Mouse (Mus musculus): ENCODE data around the gene Rgs6.

Rgs6 gene

DNA sequence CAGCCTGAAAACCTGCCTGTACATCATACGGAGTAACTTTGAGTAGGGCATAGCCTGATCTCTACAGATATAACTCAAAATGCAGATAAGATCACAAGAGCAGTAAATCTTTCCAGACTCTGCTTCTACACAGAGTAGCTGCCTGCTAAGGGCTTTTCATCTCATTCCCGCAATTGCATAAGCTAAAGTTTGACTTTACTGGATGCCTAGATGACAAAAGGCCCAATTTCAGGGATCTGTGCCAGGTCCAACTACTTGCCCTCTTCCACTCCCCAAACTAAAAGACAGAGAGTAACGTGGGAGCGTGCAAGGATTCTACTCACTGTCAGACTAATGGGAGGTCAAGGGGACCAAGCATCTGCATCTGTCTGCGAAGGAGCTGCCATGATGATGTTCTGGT is 292.6 kb downstream of the Rgs6 start:
- DNase-seq (ENCODE audit: low read depth), result no peak

- DNase-seq (ENCODE audit: low read depth), result no peak
Observed at GRCm38 (mm10) chr12:82883079-82883478, 295.0 kb downstream of the Rgs6 start.

DNA sequence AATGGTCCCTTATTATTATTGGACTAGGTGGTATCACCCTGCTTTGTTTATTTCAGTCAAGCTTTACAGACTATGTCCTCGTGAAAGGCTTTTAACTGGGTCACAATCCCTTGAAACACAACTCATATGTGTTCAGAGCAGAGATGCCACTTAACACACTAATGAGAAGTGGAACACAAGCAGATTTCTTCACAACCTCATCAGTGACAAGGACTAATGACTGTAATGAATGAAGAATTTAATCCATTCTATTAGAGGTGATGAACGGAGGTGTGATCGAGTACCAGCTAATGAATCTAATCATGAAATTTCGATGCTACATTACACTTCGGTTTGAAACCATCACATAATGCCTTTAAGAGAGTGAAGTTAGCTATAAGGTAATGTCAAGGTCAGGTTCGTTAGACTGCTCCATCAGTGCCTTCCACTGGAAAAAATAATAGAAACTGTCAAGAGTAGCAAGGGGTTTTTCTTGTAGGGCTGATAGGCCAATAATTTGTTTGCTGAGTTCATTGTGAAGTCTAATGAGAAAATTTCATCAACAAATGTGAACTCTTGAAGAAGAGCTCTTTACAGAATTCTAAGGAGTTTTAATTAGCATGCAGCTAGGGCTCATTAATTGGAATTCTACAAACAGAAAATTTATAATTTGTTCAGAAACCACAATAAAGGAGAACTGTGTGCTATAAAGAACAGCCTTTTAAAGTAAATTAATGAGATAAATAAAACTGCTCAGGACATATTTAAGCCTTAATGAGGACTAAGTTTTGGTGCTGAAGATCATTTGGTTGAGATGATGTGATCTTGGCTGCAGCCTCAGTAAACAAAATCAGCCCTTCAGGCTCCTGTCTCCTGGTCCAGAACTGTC is 307.1 kb downstream of the Rgs6 start:
- no peak for DNase-seq (ENCODE audit: low read depth)

GRCm38 (mm10) chr12:82905773-82906172 is 317.7 kb downstream of the Rgs6 start:
- DNase-seq (ENCODE audit: low read depth), result no peak

DNA sequence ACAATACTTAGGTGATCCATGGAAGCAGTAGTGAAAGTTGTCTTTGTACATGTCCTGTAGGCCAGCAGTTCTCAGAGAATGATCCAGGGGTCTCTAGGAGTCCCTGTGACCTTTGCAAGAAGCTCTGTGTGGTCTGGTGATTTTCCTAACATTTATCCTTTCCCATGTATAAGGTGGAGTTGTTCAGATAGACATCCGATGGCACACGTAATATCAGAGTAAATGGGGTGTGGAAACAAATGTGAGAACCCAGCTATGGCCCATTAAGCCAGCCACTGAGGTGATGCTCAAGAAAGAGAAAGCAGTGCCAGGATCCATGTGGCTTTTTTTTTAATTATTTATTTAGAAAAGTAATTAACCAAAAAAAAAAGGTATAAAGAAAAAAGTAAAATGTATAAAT is 322.8 kb downstream of the Rgs6 start:
- no peak for DNase-seq (ENCODE audit: low read depth)

DNA sequence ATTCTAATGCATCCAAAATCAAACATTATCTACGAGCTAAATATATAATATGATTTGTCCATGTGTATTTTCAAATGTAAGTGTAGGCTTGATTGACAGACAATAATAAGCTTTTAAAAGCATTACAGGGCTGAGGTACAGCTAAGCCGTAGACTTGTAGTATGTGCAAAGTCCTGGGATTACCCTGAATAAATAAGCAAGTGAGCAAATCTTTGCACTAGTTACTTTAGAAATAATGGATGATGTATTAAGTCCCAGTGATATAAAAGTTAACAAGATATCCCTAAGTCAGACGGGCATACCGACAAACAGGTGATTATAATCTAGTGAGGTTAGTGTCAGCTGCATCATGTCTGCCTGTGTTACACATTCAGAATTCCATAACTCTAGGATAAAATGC is 326.0 kb downstream of the Rgs6 start:
- no peak for DNase-seq (ENCODE audit: low read depth)

DNA sequence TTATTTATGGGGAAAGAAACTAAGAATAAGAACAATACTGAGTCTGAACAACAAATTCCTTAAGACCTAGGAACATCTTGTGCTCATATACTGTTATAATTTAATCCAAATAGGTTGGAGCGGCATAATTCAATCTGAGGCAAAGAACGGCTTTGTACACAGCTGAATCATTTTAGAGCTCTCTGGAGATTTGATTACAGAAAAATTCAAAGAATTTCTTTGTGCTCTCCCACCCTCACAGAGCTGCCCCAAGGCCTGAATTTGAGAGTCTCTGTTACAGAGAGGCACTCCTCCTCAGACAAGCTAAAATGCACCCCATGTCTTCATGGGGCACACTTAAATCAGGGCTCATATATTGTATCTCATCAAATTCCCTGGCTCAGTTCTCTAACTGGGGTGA is 332.1 kb downstream of the Rgs6 start:
- no peak for DNase-seq (ENCODE audit: low read depth)

DNA sequence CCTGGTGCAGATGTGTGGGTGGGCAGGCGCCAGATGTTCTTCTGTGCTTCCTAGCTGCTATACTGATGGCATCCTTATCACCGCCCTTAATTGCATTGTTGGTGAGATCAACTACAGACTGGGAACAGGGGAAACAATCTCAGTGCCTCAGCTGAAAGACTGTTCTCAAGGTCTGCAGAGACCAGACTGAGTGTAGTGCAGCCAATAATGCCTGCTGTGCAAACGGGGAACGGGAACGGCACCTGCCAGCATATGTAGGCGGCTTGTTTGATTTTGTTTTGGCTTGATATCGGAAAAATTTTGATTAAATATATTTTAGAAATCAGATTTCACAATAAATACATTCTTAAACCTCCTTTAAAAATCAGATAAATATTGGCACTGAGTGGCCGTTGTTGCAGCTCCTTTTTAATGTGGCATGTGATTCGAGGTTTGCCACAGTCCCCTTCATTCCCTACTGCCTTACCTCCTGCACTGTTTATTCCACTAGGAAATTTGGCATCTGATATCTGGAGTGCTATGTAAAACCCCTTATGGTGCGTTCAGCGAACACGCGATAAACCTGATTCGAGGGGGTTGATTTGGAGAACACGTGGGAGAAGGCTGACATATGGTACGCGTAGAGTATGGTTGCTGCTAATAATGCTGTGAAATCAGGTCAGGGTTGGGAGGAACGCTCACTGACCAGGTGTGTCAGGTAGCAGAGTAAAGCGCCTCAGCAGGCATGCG is 333.4 kb downstream of the Rgs6 start:
- DNase-seq (ENCODE audit: low read depth), result no peak

- DNase-seq (ENCODE audit: low read depth), result no peak
Observed at GRCm38 (mm10) chr12:82922856-82923506, 334.9 kb downstream of the Rgs6 start.

DNA sequence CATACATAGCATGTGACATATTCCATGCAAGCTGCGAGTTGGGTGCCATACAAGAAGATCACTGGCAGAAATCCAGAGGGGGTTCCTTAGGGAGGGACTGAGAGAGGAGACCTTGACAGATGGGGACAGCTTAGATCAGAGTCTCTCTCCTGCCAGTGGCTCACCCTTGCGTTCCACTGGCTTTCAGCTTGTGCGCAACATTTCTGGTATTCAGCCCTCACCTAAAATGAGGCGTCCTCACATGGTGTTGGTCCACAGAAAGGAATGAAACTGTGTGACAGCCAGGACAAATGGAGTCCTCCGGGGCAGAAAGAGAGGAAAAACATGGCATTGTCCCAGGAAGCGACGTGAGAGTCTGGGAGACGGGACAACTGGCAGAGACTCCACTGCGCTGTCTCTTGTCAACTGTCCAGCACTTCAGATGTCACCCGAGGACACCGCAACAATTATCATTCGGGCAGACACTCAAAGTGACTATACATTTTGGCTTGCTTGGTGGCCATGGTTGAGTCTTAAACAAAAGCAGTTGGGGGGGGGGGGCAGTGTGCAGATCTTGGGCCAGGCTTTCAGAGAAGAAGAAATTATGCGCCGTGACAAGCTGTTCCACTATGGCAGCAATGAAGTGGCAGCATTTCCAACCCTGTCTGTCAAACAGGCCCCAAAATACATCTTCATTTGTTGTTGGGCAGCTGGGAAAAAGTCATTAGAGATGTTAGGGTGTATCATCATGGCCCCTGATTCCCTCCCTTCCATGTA is 344.8 kb downstream of the Rgs6 start:
- no peak for DNase-seq (ENCODE audit: low read depth)

- no peak for DNase-seq (ENCODE audit: low read depth)
Observed at GRCm38 (mm10) chr12:82935121-82935762, 347.1 kb downstream of the Rgs6 start.

DNA sequence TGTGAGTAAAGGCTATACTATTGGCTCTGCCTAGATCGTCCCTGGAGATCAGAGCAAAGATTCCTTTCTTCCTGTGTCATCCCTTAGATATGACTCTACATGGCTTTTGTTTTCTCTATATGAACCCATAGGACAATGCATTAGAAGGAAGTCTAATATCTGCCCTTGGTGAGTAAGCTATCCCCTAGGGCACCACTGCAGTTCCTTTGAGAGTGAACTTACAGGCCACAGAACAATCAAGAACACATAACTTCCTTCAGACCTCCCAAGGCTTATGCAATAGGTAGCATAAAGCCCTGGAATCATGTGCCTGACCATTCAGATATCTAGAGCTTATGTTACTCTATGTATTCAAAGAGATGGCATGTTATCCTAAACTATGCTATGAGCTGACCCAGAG is 347.7 kb downstream of the Rgs6 start:
- no peak for DNase-seq (ENCODE audit: low read depth)

DNA sequence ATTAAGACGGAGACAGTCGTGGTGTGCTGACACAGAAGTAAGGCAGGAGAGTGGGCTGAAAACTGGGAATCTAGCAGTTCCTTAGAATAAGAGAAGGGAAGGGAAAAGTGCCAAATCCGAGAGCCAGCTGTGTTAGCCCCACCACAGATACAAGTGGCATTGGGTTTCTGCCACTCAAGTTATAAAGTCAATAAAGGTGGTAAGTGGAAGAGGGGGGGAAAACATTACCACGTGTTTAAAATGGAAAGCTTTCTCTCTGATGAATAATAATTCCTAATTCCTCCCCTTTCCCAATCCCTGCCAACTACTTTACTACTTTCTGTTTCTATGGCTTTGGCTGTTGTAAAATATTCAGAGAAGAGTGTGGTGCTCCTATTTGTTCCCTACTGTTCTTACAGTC is 352.4 kb downstream of the Rgs6 start:
- no peak for DNase-seq (ENCODE audit: low read depth)

GRCm38 (mm10) chr12:82946507-82946906 is 358.4 kb downstream of the Rgs6 start:
- peak; percentile 82 for DNase-seq (ENCODE audit: low read depth)

DNA sequence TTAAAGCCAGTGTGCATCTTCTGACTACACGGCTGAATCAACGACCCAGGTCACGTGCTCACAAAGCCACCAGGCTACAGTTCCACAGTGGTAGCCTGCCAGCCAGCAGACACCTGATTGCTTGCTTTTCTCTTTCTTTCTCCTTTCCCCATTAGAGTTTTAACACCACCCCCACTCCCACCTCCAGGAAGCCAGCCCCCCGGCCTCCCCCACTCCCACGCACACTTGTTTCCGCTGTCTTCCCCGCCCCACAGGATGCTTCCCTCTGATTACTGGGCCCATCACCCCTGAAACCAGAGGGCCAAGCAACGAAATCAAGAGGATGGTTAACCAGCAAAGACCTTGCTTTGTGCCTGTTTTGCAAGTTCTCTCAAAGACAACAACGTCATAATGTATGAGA is 373.0 kb downstream of the Rgs6 start:
- no peak for DNase-seq (ENCODE audit: low read depth)

GRCm38 (mm10) chr12:82961852-82962251 is 373.8 kb downstream of the Rgs6 start:
- DNase-seq (ENCODE audit: low read depth), result no peak

DNA sequence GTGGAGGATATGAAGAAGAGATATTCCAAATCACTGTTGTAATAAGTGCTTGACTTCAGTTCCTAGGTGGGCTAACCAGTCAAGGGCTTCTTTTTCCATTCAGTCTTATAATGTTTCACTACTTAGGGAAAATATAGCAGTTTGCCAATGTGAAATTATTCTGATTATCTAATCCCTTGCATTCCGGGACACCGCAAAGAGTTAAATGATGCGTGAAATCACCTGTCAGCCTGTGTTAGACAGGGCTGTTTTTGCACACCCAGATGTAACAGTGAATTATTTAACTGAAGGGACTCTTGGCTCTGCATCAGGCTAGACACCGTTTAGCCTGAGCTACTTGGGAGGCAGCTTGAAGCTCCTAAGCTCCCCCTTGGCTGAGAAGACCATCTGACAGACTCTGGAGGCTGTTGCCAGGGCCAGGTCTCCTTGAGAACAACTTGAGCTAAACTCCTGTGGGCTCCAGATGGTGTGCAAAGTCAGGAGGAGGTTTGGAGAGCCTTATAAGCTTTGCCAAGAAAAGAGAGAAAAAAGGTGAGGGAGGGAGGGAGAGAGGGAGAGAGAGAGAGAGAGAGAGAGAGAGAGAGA is 382.5 kb downstream of the Rgs6 start:
- DNase-seq (ENCODE audit: low read depth), result no peak

DNA sequence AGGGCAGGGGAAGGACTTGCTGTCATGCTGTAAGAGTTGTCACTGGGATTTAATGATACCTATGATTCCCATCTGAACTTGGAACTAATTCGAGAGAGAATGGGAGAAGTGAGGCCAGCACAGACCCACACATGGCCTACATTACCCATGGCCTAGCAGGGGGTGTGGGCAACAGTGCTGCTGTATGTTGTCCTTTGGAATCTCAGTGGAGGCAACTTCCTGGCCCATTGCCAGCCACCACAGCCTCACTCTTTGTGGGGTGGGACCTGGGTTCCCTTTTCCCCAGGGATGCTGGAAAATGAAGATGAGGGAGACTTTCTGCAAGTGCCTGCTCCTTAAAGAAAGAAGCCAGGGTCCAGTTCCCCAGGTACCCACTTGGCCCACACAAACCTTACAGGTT is 383.1 kb downstream of the Rgs6 start:
- peak; percentile 3 for DNase-seq (ENCODE audit: low read depth)

- DNase-seq (ENCODE audit: low read depth), result no peak
Observed at GRCm38 (mm10) chr12:82972661-82973060, 384.6 kb downstream of the Rgs6 start.

DNA sequence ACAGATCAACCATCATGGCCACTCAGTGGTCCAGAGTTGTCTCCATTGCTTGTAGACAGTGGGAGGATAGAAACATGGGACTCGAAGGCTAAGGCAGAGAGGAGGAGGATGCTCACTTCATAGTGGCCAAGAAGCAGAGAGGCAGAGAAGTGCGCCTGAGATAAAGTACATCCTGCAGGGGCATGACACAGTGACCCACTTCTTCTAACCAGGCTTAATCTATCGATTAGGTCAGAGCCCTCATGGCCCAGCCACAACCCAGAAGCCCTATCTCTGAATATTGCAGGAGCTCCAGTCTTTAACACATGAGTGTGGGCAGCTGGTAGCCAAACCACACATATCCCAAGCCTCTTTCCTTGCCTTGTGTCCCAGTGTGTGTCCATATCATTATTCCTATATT is 385.7 kb downstream of the Rgs6 start:
- DNase-seq (ENCODE audit: low read depth), result no peak

GRCm38 (mm10) chr12:82978275-82978674 is 390.2 kb downstream of the Rgs6 start:
- DNase-seq (ENCODE audit: low read depth), result no peak
